9 mouse cellular contexts compared by ENCODE assay signal in the genomic region with DNA sequence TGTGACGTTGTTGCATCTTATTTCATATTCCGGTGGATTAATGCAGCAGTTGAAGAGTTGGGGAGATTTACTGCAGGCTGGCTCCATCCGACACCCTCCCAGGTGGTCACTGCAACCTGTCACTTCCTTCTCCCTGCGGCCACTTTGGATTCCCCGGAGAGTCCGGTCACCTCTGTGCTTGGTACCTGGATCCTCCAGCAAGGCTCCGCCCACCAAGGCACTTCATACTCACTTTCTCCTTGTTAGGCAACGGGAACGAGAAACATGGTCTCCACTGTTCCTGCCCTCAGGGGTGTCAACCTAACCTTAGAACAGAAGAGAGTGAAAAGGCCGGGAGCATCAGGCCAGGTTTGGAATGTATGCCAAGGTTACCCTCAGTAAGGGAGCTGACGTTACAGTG. TPM values are rescaled to one million over a fixed set of nuclear protein-coding genes. Genes with fewer than 3 reads are reported as not detected.
DNase-seq lines count a peak whose midpoint lies in the region; ATAC-seq lines count a peak whose summit lies in the region.
"Had no signal": no experiment of that assay in that cellular context is flagged by ENCODE, and none has a peak within 500 bp of the region (broad histone marks: within the 10 kb centered on the region; RNA-seq: fewer than 3 reads in every experiment).

No protein-coding gene starts in this region.

- H3K4me3 ChIP-seq in heart, embryonic 16.5 days (ENCODE audit: low read length): peak overlapping the region; percentile 98
- peak overlapping the region; percentile 26 for H3K4me3 ChIP-seq in macrophage (ENCODE audit: inconsistent target)

- H3K27ac ChIP-seq in heart, embryonic 16.5 days (ENCODE audit: low read length): peak overlapping the region; percentile 100
- peak overlapping the region; percentile 92 for H3K27ac ChIP-seq in macrophage

- H3K4me1 ChIP-seq in heart, embryonic 16.5 days (ENCODE audit: control insufficient read depth, insufficient read depth, low read length): peaks cover 38% of the 10 kb centered on the region

- no peaks in the 10 kb centered on the region for H3K27me3 ChIP-seq in heart, embryonic 16.5 days (ENCODE audit: control insufficient read depth, insufficient read depth, low read length)

- ATAC-seq in heart, embryonic 16.5 days (replicated peaks; ENCODE audit: extremely low read depth, insufficient read depth, low FRiP score): no peak
- ATAC-seq in CD4-positive, CD25-positive, alpha-beta regulatory T cell, adult 4 months: no peak

- peaks cover 39% of the 10 kb centered on the region for H3K79me2 ChIP-seq in macrophage (ENCODE audit: inconsistent target)

- peak; percentile 70 to 84 for DNase-seq in adrenal gland, adult (ENCODE audit: inconsistent age in 2 of 2, low spot score in 1 of 2)
- no peak for DNase-seq in adrenal gland, postnatal 4 days (ENCODE audit: low spot score in 2 of 2)
- DNase-seq in thymus, postnatal 4 days: peak; percentile 38
- no peak for DNase-seq in thymus, postnatal 25 days
- DNase-seq in kidney, postnatal 36 days: peak; percentile 47 to 64

- 14% methylated on average over 11 of the region's 11 CpGs for WGBS in heart, embryonic 16.5 days
- 35% methylated on average over 11 of the region's 11 CpGs for WGBS in macrophage (ENCODE audit: missing documents)

- H3K9me3 ChIP-seq in heart, embryonic 16.5 days (replicated peaks; ENCODE audit: control insufficient read depth, low read length): no peaks in the 10 kb centered on the region

- H3K9ac ChIP-seq in heart, embryonic 16.5 days (ENCODE audit: low read length): peak overlapping the region; percentile 100

- peak overlapping the region; percentile 95 for H3K4me2 ChIP-seq in heart, embryonic 16.5 days (ENCODE audit: low read depth, low read length)

- H3K36me3 ChIP-seq in heart, embryonic 16.5 days (ENCODE audit: control insufficient read depth, insufficient read depth): peaks cover 3% of the 10 kb centered on the region; the same call in 1 of the 2 replicates
- H3K36me3 ChIP-seq in macrophage (ENCODE audit: inconsistent target): no peaks in the 10 kb centered on the region

RNA-seq across cellular contexts. Expression of gene Actg1, which starts 2.4 kb away (rescaled TPM):
- total RNA-seq in adrenal gland, postnatal 4 days (2021): 1,000 to 10,000 TPM in 1 of 2 experiments, 100 to 1,000 TPM in 1; 949 to 1,134 TPM
- polyA plus RNA-seq in heart, embryonic 16.5 days (2015; fragmentation: Nextera tagmentation; extraction: Ambion mirVana): 1,134 and 1,179 TPM in 2 replicates
- 1,000 to 10,000 TPM in 2 of 26 experiments, 100 to 1,000 TPM in 24; 287 to 1,531 (median 530) TPM for total RNA-seq in macrophage (2018; cell fraction: chromatin; rRNA removed)
- 1,000 to 10,000 TPM; 1,610 to 3,491 (median 2,081) TPM for total RNA-seq in macrophage (2018; cell fraction: cytosol; rRNA removed)
- total RNA-seq in macrophage (2018; cell fraction: nucleus; rRNA removed): 1,000 to 10,000 TPM in 17 of 26 experiments, 100 to 1,000 TPM in 9; 698 to 2,123 (median 1,142) TPM
- 1,569 to 2,966 TPM (median 1,773 TPM) in 3 replicates for polyA plus RNA-seq in macrophage (2018)
- 1,000 to 10,000 TPM; 2,387 to 3,192 TPM for polyA plus RNA-seq in CD4-positive, CD25-positive, alpha-beta regulatory T cell, adult 4 months (2017; shearing (Covaris generic))

RNA-seq across cellular contexts. Expression of gene Fscn2, which starts 10.6 kb away (rescaled TPM):
- total RNA-seq in adrenal gland, postnatal 4 days (2021): under 1 TPM; 0.39 to 0.51 TPM
- 0.71 and 0.91 TPM in 2 replicates for polyA plus RNA-seq in heart, embryonic 16.5 days (2015; fragmentation: Nextera tagmentation; extraction: Ambion mirVana)
- total RNA-seq in macrophage (2018; cell fraction: chromatin; rRNA removed): under 1 TPM in 1 of 26 experiments, not detected in 25; 0.49 TPM
- total RNA-seq in macrophage (2018; cell fraction: cytosol; rRNA removed): under 1 TPM in 1 of 26 experiments, not detected in 25; 0.16 TPM
- not detected for total RNA-seq in macrophage (2018; cell fraction: nucleus; rRNA removed)
- not detected in 3 replicates for polyA plus RNA-seq in macrophage (2018)
- under 1 TPM; 0.67 to 0.99 TPM for polyA plus RNA-seq in CD4-positive, CD25-positive, alpha-beta regulatory T cell, adult 4 months (2017; shearing (Covaris generic))
- polyA plus RNA-seq: erythroblast, embryonic 14.5 days had no signal

RNA-seq across cellular contexts. Expression of gene Faap100, which starts 27.9 kb away (rescaled TPM):
- total RNA-seq in adrenal gland, postnatal 4 days (2021): 10 to 100 TPM; 34.5 to 35.6 TPM
- polyA plus RNA-seq in heart, embryonic 16.5 days (2015; fragmentation: Nextera tagmentation; extraction: Ambion mirVana): 28.8 and 37.3 TPM in 2 replicates
- 10 to 100 TPM in 23 of 26 experiments, 1 to 10 TPM in 3; 6.6 to 35.2 (median 16.2) TPM for total RNA-seq in macrophage (2018; cell fraction: chromatin; rRNA removed)
- 10 to 100 TPM in 3 of 26 experiments, 1 to 10 TPM in 23; 3.4 to 11.0 (median 5.7) TPM for total RNA-seq in macrophage (2018; cell fraction: cytosol; rRNA removed)
- total RNA-seq in macrophage (2018; cell fraction: nucleus; rRNA removed): 10 to 100 TPM in 15 of 26 experiments, 1 to 10 TPM in 11; 5.9 to 26.0 (median 11.5) TPM
- polyA plus RNA-seq in macrophage (2018): 3.8 to 8.1 TPM (median 6.3 TPM) in 3 replicates
- polyA plus RNA-seq in CD4-positive, CD25-positive, alpha-beta regulatory T cell, adult 4 months (2017; shearing (Covaris generic)): 10 to 100 TPM; 17.8 to 27.0 TPM

Comparison
In these comparisons a context has a peak if more than half of its experiments do, and no peak if none do; other contexts are left out.
1. DNase-seq: peak in adrenal gland, adult (2 of 2), thymus, postnatal 4 days (single experiment) and kidney, postnatal 36 days (2 of 2); none in adrenal gland, postnatal 4 days (0 of 2) and thymus, postnatal 25 days (single experiment).